Comparison of ENCODE assay signal across 9 mouse cellular contexts in genomic region chr7:16931968-16932627, GRCm38 (mm10). TPM values are rescaled to one million over a fixed set of nuclear protein-coding genes. Genes with fewer than 3 reads are reported as not detected.
A peak's percentile ranks its signal among the peaks of the same experiment; 100 is the strongest.
DNase-seq lines count a peak whose midpoint lies in the region; ATAC-seq and TF ChIP-seq lines count a peak whose summit lies in the region.
"Had no signal": no experiment of that assay in that cellular context is flagged by ENCODE, and none has a peak within 500 bp of the region (broad histone marks: within the 10 kb centered on the region; RNA-seq: fewer than 3 reads in every experiment).

No protein-coding gene starts in this region.

- H3K4me3 ChIP-seq in forebrain, embryonic 14.5 days (ENCODE audit: low read depth, low read length), result no peak overlapping the region
- H3K4me3 ChIP-seq in layer of hippocampus, adult 2 months, result no peak overlapping the region
- H3K4me3 ChIP-seq in lung, embryonic 16.5 days (ENCODE audit: low read length), result no peak overlapping the region
- H3K4me3 ChIP-seq: megakaryocyte, embryonic 14.5 days had no signal

- peaks cover 2% of the 10 kb centered on the region; the same call in 1 of the 2 replicates for H3K4me1 ChIP-seq in forebrain, embryonic 14.5 days (ENCODE audit: control insufficient read depth, insufficient read depth, low read length)
- no peaks in the 10 kb centered on the region for H3K4me1 ChIP-seq in lung, embryonic 16.5 days (replicated peaks; ENCODE audit: control insufficient read depth, insufficient read depth, low read length)

- DNase-seq in Muller cell, postnatal 12 days (ENCODE audit: inconsistent ontology term), result peak; percentile 68
- DNase-seq in forebrain, embryonic 14.5 days (ENCODE audit: low spot score), result peak; percentile 95
- DNase-seq in heart, postnatal 4 days, result peak; percentile 91
- DNase-seq in layer of hippocampus, adult 2 months (ENCODE audit: low spot score in 2 of 2), result peak; percentile 88 to 93
- DNase-seq in retina, adult 2 months (ENCODE audit: low read depth, low spot score), result peak; percentile 81
- peak; percentile 75 to 77 for DNase-seq in urinary bladder, postnatal 36 days (ENCODE audit: low spot score in 2 of 2)

- H3K36me3 ChIP-seq in forebrain, embryonic 14.5 days (ENCODE audit: control insufficient read depth, insufficient read depth, low read length), result no peaks in the 10 kb centered on the region
- H3K36me3 ChIP-seq in lung, embryonic 16.5 days (ENCODE audit: control insufficient read depth, insufficient read depth, low read length), result no peaks in the 10 kb centered on the region

- no peaks in the 10 kb centered on the region for H3K27me3 ChIP-seq in forebrain, embryonic 14.5 days (replicated peaks; ENCODE audit: control insufficient read depth, insufficient read depth, low read length)
- no peaks in the 10 kb centered on the region for H3K27me3 ChIP-seq in lung, embryonic 16.5 days (ENCODE audit: control insufficient read depth, insufficient read depth, low read depth, low read length)

- 0 out of 2 replicates have a peak overlapping the region, but pooled peaks have one; percentile 35 for H3K27ac ChIP-seq in forebrain, embryonic 14.5 days (ENCODE audit: low read depth, low read length)
- H3K27ac ChIP-seq in layer of hippocampus, adult 2 months, result peak overlapping the region; percentile 96
- H3K27ac ChIP-seq in lung, embryonic 16.5 days (ENCODE audit: low read length), result no peak overlapping the region; the same call in 1 of the 2 replicates

- no peak overlapping the region for H3K9ac ChIP-seq in forebrain, embryonic 14.5 days (ENCODE audit: low read length)
- no peak overlapping the region for H3K9ac ChIP-seq in lung, embryonic 16.5 days (ENCODE audit: low read length)

- 15% methylated on average over 14 of the region's 14 CpGs for WGBS in forebrain, embryonic 14.5 days
- 18% methylated on average over 14 of the region's 14 CpGs for WGBS in lung, embryonic 16.5 days

- H3K4me2 ChIP-seq in forebrain, embryonic 14.5 days (ENCODE audit: low read length), result no peak overlapping the region
- no peak overlapping the region for H3K4me2 ChIP-seq in lung, embryonic 16.5 days (ENCODE audit: low read depth, low read length)

- H3K9me3 ChIP-seq in forebrain, embryonic 14.5 days (replicated peaks; ENCODE audit: control insufficient read depth, low read length), result no peaks in the 10 kb centered on the region
- H3K9me3 ChIP-seq in lung, embryonic 16.5 days (ENCODE audit: control insufficient read depth, low read length), result no peaks in the 10 kb centered on the region

- ATAC-seq in cerebellum, adult (ENCODE audit: insufficient number of reproducible peaks, low FRiP score, low TSS enrichment), result peak; percentile 76; the same call in 1 of the 2 replicates
- peak; percentile 75 for ATAC-seq in forebrain, embryonic 14.5 days
- peak; percentile 73 for ATAC-seq in lung, embryonic 16.5 days (ENCODE audit: low read depth)

- TF ChIP-seq CTCF in layer of hippocampus, adult 2 months (conservative IDR thresholded peaks at IDR 0.05), result peak; percentile 90

RNA-seq across cellular contexts. Expression of gene Calm3, which starts 8.2 kb away (rescaled TPM):
- 473 and 491 TPM in 2 replicates for polyA plus RNA-seq in forebrain, embryonic 14.5 days (2014; fragmentation: Nextera tagmentation; extraction: Ambion mirVana)
- total RNA-seq in heart, postnatal 4 days (2021), result 100 to 1,000 TPM; 309 to 310 TPM
- 1,000 to 10,000 TPM; 2,074 to 2,160 TPM for total RNA-seq in layer of hippocampus, adult 2 months (2021)
- polyA plus RNA-seq in lung, embryonic 16.5 days (2015; fragmentation: Nextera tagmentation; extraction: Ambion mirVana), result 116 and 118 TPM in 2 replicates

RNA-seq across cellular contexts. Expression of gene Pnmal2, which starts 12.4 kb away (rescaled TPM):
- 48.1 and 63.2 TPM in 2 replicates for polyA plus RNA-seq in forebrain, embryonic 14.5 days (2014; fragmentation: Nextera tagmentation; extraction: Ambion mirVana)
- 1 to 10 TPM; 6.3 to 7.3 TPM for total RNA-seq in heart, postnatal 4 days (2021)
- total RNA-seq in layer of hippocampus, adult 2 months (2021), result 100 to 1,000 TPM; 348 to 373 TPM
- 5.1 and 5.5 TPM in 2 replicates for polyA plus RNA-seq in lung, embryonic 16.5 days (2015; fragmentation: Nextera tagmentation; extraction: Ambion mirVana)

RNA-seq across cellular contexts. Expression of gene Ptgir, which starts 25.8 kb away (rescaled TPM):
- 0.12 and 0.22 TPM in 2 replicates for polyA plus RNA-seq in forebrain, embryonic 14.5 days (2014; fragmentation: Nextera tagmentation; extraction: Ambion mirVana)
- 1 to 10 TPM; 1.9 to 2.7 TPM for total RNA-seq in heart, postnatal 4 days (2021)
- under 1 TPM; 0.10 to 0.20 TPM for total RNA-seq in layer of hippocampus, adult 2 months (2021)
- polyA plus RNA-seq in lung, embryonic 16.5 days (2015; fragmentation: Nextera tagmentation; extraction: Ambion mirVana), result 2.6 and 2.8 TPM in 2 replicates

RNA-seq across cellular contexts. Expression of gene Pnmal1, which starts 27.4 kb away (rescaled TPM):
- polyA plus RNA-seq in forebrain, embryonic 14.5 days (2014; fragmentation: Nextera tagmentation; extraction: Ambion mirVana), result 55.5 and 61.9 TPM in 2 replicates
- not detected for total RNA-seq in heart, postnatal 4 days (2021)
- 100 to 1,000 TPM; 103 to 121 TPM for total RNA-seq in layer of hippocampus, adult 2 months (2021)
- 0.20 and 0.49 TPM in 2 replicates for polyA plus RNA-seq in lung, embryonic 16.5 days (2015; fragmentation: Nextera tagmentation; extraction: Ambion mirVana)

RNA-seq across cellular contexts. Expression of gene Gng8, which starts 40.5 kb away (rescaled TPM):
- polyA plus RNA-seq in forebrain, embryonic 14.5 days (2014; fragmentation: Nextera tagmentation; extraction: Ambion mirVana), result 9.8 and 11.0 TPM in 2 replicates
- total RNA-seq in heart, postnatal 4 days (2021), result 1 to 10 TPM; 1.4 to 1.8 TPM
- 1 to 10 TPM; 1.9 to 4.0 TPM for total RNA-seq in layer of hippocampus, adult 2 months (2021)
- polyA plus RNA-seq in lung, embryonic 16.5 days (2015; fragmentation: Nextera tagmentation; extraction: Ambion mirVana), result 12.9 and 13.0 TPM in 2 replicates

Comparison
In these comparisons a context has a peak if more than half of its experiments do, and no peak if none do; other contexts are left out.
1. RNA of gene Calm3, which starts 8.2 kb away (total RNA-seq): 2,074 to 2,160 TPM in layer of hippocampus, adult 2 months; 309 to 310 TPM in heart, postnatal 4 days; every median in the first group is over 4 times any median in the second.
2. RNA of gene Pnmal2, which starts 12.4 kb away (total RNA-seq): 348 to 373 TPM in layer of hippocampus, adult 2 months; 6.3 to 7.3 TPM in heart, postnatal 4 days; every median in the first group is over 10 times any median in the second.
3. Peak in every context shown above with its lines, with median percentiles within 50 percentile points of each other: DNase-seq and ATAC-seq.